Mouse (Mus musculus) neural tube, embryonic 13.5 days (tissue): Measurements from ENCODE around the gene Pam. TPM values are rescaled to one million over a fixed set of nuclear protein-coding genes. Genes with fewer than 3 reads are reported as not detected.

ENCODE experiments used
- ATAC-seq: fragments of 200-750 bp; cut with Nextera tagmentation; 2 replicates; pipeline ENCODE4 v1.8.0; 2017; ENCODE audit warnings: low read depth, mild to moderate bottlenecking, moderate TSS enrichment, moderate library complexity
- H3K27ac ChIP-seq: fragments of 300-500 bp; sonication (generic); replicated peaks from 2 replicates; pipeline ENCODE4 v1.5.1; 2015; ENCODE audit warnings: moderate library complexity, mild to moderate bottlenecking, inconsistent platforms
- H3K27me3 ChIP-seq: fragments of 300-500 bp; sonication (generic); 2 replicates; pipeline ENCODE4 v1.6.1; 2015; ENCODE audit warnings: mild to moderate bottlenecking, inconsistent platforms
- H3K36me3 ChIP-seq: fragments of 300-500 bp; sonication (generic); 2 replicates; pipeline ENCODE4 v1.6.1; 2015; ENCODE audit warnings: mild to moderate bottlenecking, inconsistent platforms
- H3K4me1 ChIP-seq: fragments of 300-500 bp; sonication (generic); replicated peaks from 2 replicates; pipeline ENCODE4 v1.6.1; 2015; ENCODE audit warnings: inconsistent platforms
- H3K4me2 ChIP-seq: fragments of 300-500 bp; sonication (generic); 2 replicates; pipeline ENCODE4 v1.6.1; 2015; ENCODE audit warnings: inconsistent platforms, mild to moderate bottlenecking, moderate library complexity
- H3K4me3 ChIP-seq: fragments of 300-500 bp; sonication (generic); 2 replicates; pipeline ENCODE4 v1.5.1; 2015; ENCODE audit warnings: mild to moderate bottlenecking, inconsistent platforms
- H3K9ac ChIP-seq: fragments of 300-500 bp; sonication (generic); 2 replicates; pipeline ENCODE4 v1.6.1; 2015; ENCODE audit warnings: moderate library complexity, mild to moderate bottlenecking, inconsistent platforms
- H3K9me3 ChIP-seq: fragments of 300-500 bp; sonication (generic); 2 replicates; pipeline ENCODE4 v1.6.1; 2016; ENCODE audit warnings: inconsistent platforms
- WGBS: fragments of 180-500 bp; shearing (Covaris S2); methylation state at CpG from one replicate; pipeline ENCODE4 v1.1.7; 2015; 5-methylcytosine and 5-hydroxymethylcytosine counted together
- polyA plus RNA-seq: library from polyadenylated mRNA; unstranded; fragments of >200 nt; fragmentation: Nextera tagmentation; extraction: Ambion mirVana; gene quantifications from 2 replicates; pipeline ENCODE4 v1.2.1, GENCODE M21; 2015

The Pam gene
- polyA plus RNA-seq, 1 experiment from 2014 or later: 36.9 TPM

GRCm38 (mm10) chr1:98053447-98053846, 42.0 kb downstream of the Pam start:
- H3K4me1 ChIP-seq: peaks cover 22% of the 10 kb centered on the region
- no peaks in the 10 kb centered on the region for H3K27me3 ChIP-seq
- no peaks in the 10 kb centered on the region for H3K9me3 ChIP-seq
- ATAC-seq: no peak
- H3K36me3 ChIP-seq: no peaks in the 10 kb centered on the region
- 72% methylated on average over 2 of the region's 2 CpGs for WGBS
- no peak overlapping the region for H3K9ac ChIP-seq
- no peak overlapping the region for H3K4me2 ChIP-seq
- H3K4me3 ChIP-seq: no peak overlapping the region
- H3K27ac ChIP-seq: no peak overlapping the region

DNA sequence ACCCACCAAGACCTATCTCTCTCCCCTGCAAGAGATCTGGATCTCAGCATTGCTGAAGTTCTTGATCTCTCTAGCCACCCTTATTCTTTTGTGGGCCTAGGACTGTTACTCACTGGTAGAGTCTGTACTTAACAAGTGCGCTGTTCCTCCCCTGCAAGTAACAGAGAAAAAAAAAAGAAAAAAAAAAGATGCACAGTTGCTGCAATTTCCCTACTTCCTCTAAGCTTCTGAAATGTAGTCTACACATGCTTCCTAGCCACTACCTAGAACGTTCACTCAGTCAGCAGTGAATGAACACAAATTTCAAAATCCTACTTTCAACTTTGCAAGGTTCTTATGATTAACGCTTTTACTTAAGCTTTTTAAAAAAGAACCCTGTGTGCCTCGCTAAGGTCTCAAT, 42.7 kb downstream of the Pam start:
- H3K4me1 ChIP-seq: peaks cover 29% of the 10 kb centered on the region
- no peaks in the 10 kb centered on the region for H3K9me3 ChIP-seq
- no peak overlapping the region for H3K4me3 ChIP-seq
- no peaks in the 10 kb centered on the region for H3K36me3 ChIP-seq
- H3K9ac ChIP-seq: no peak overlapping the region
- H3K27ac ChIP-seq: no peak overlapping the region
- WGBS: 93% methylated on average over 4 of the region's 4 CpGs
- no peaks in the 10 kb centered on the region for H3K27me3 ChIP-seq
- no peak overlapping the region for H3K4me2 ChIP-seq
- no peak for ATAC-seq

DNA sequence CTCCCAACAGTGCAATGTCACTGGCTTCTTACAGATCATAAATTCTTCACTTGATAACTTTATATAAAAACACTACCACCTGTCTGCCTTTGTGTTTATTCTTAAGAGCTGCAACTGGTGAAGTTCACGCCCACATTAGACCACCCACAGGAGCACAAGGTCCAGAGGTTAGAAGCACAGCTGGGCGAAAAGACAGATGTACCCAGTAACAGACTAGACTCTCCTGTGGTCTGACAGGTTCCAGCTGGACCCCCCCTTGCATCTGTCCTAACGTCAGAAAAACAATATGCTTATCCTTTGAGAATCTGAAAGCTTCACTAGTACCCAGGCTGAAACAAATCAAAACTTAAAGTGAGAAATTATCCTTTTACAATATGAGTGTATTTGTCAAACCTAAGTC, 44.4 kb downstream of the Pam start:
- no peak overlapping the region for H3K9ac ChIP-seq
- no peaks in the 10 kb centered on the region for H3K27me3 ChIP-seq
- peaks cover 35% of the 10 kb centered on the region for H3K4me1 ChIP-seq
- H3K27ac ChIP-seq: no peak overlapping the region
- WGBS: 42% methylated on average over 3 of the region's 3 CpGs
- no peaks in the 10 kb centered on the region for H3K9me3 ChIP-seq
- H3K4me3 ChIP-seq: no peak overlapping the region
- ATAC-seq: no peak
- no peak overlapping the region for H3K4me2 ChIP-seq
- H3K36me3 ChIP-seq: no peaks in the 10 kb centered on the region

- Histone ChIP-seq H3K27me3 (no peaks in the 10 kb centered on the region), H3K9ac (no peak overlapping the region), H3K9me3 (no peaks in the 10 kb centered on the region), H3K27ac (0 out of 2 replicates have a peak overlapping the region, but pooled peaks have one; percentile 18), H3K4me2 (no peak overlapping the region), H3K36me3 (no peaks in the 10 kb centered on the region), H3K4me3 (no peak overlapping the region), H3K4me1 (peaks cover 34% of the 10 kb centered on the region)
- 75% methylated on average over 7 of the region's 7 CpGs for WGBS
- ATAC-seq: no peak
Observed at GRCm38 (mm10) chr1:98049756-98050155, 45.7 kb downstream of the Pam start.

DNA sequence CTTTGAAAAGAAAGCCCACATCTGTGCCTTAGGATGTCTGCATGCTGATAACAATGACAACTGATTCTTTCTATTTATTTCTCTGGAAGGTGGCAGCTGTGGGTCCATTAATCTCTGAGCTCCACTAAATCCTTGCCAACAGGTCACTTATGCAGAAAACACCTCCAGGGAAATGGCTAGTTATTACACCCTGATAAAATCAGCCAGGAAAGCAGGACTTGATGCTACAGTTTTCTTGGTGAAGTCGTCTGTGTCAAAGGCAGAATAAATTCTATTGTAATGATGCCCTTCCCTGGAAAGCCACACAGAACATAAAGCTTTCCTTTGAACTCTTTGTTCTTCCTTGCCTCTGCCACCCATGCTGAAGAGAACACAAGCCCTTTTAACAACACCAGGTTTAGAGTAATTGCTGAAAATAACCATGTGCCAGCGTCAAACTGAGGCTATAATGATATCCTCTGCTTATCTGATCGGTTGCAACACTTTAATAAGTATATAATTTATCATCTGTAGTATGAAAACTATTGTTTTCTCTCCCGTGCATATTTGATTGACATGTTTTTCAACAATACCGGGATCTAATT, 47.1 kb downstream of the Pam start:
- WGBS: 11% methylated on average over 5 of the region's 5 CpGs
- peak overlapping the region; percentile 9; the same call in 1 of the 2 replicates for H3K4me3 ChIP-seq
- peak; percentile 54 for ATAC-seq
- H3K27ac ChIP-seq: peak overlapping the region; percentile 79
- no peaks in the 10 kb centered on the region for H3K36me3 ChIP-seq
- H3K4me2 ChIP-seq: peak overlapping the region; percentile 42
- H3K9me3 ChIP-seq: no peaks in the 10 kb centered on the region
- peak overlapping the region; percentile 45 for H3K9ac ChIP-seq
- peaks cover 24% of the 10 kb centered on the region for H3K4me1 ChIP-seq
- no peaks in the 10 kb centered on the region for H3K27me3 ChIP-seq

- 15% methylated on average over 10 of the region's 10 CpGs for WGBS
- Histone ChIP-seq H3K36me3 (no peaks in the 10 kb centered on the region), H3K4me3 (peak overlapping the region; percentile 9; the same call in 1 of the 2 replicates), H3K27ac (peak overlapping the region; percentile 79), H3K9me3 (no peaks in the 10 kb centered on the region), H3K9ac (peak overlapping the region; percentile 45; the same call in 1 of the 2 replicates), H3K27me3 (no peaks in the 10 kb centered on the region), H3K4me1 (peaks cover 27% of the 10 kb centered on the region), H3K4me2 (peak overlapping the region; percentile 42)
- peak; percentile 96 for ATAC-seq
Observed at GRCm38 (mm10) chr1:98047284-98048217, 47.9 kb downstream of the Pam start.

- Histone ChIP-seq H3K9ac (no peak overlapping the region), H3K27ac (no peak overlapping the region), H3K27me3 (no peaks in the 10 kb centered on the region), H3K36me3 (no peaks in the 10 kb centered on the region), H3K9me3 (no peaks in the 10 kb centered on the region), H3K4me1 (peaks cover 9% of the 10 kb centered on the region), H3K4me3 (no peak overlapping the region), H3K4me2 (no peak overlapping the region)
- WGBS: 31% methylated on average over 2 of the region's 2 CpGs
- ATAC-seq: no peak
Observed at GRCm38 (mm10) chr1:98042425-98042824, 53.0 kb downstream of the Pam start.

- no peak for ATAC-seq
- H3K4me3 ChIP-seq: no peak overlapping the region
- H3K4me1 ChIP-seq: peaks cover 7% of the 10 kb centered on the region
- no peaks in the 10 kb centered on the region for H3K9me3 ChIP-seq
- H3K27ac ChIP-seq: no peak overlapping the region
- H3K36me3 ChIP-seq: no peaks in the 10 kb centered on the region
- no peaks in the 10 kb centered on the region for H3K27me3 ChIP-seq
- 75% methylated on average over 3 of the region's 3 CpGs for WGBS
- no peak overlapping the region for H3K9ac ChIP-seq
- no peak overlapping the region for H3K4me2 ChIP-seq
Observed at GRCm38 (mm10) chr1:98038252-98038651, 57.2 kb downstream of the Pam start.

DNA sequence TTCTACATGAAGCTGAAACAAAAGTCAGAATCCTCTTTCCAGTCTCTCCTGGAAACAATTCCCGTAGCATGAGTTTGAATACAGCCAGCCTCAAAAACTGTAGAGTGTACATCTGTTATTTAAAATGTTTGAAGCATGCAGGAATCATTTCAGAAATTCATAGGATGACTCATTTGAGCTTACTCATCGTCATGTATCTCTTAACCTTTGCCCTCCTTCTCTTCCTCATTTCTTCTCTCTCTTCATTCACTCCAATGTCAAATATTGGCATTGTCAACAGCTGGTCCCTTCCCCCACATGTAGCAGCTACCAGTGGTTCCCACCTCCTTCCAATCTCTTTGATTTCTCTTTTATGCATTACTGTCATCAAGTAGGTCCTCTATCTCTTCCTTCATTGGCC, 59.7 kb downstream of the Pam start:
- Histone ChIP-seq H3K4me1 (no peaks in the 10 kb centered on the region), H3K27ac (no peak overlapping the region), H3K9ac (no peak overlapping the region), H3K27me3 (no peaks in the 10 kb centered on the region), H3K36me3 (no peaks in the 10 kb centered on the region), H3K9me3 (no peaks in the 10 kb centered on the region), H3K4me2 (no peak overlapping the region), H3K4me3 (no peak overlapping the region)
- no peak for ATAC-seq
- 83% methylated on average over 2 of the region's 2 CpGs for WGBS

DNA sequence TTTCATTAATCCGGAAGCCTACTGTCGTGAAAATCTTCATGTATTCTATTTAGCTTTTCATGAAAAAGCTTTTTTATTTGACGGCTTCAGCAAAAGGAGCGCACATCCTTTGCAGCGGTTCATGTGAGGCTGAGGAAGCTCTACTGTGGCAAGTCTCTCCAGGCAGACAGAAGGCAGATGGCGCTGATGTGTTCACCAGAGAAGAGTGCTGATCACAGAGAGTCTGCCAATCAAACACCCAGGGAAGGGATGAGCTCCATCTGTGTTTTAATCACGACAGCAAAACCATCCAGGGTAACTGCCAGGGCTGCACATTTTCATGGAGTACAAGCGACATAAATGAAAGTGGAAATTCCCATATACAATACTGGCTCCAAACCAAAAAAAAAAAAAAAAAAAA, 63.6 kb downstream of the Pam start:
- Histone ChIP-seq H3K27ac (no peak overlapping the region), H3K4me1 (no peaks in the 10 kb centered on the region), H3K9ac (no peak overlapping the region), H3K36me3 (no peaks in the 10 kb centered on the region), H3K4me2 (no peak overlapping the region), H3K4me3 (no peak overlapping the region), H3K9me3 (0 out of 2 replicates have a peak, but pooled peaks cover 6% of the 10 kb centered on the region), H3K27me3 (no peaks in the 10 kb centered on the region)
- ATAC-seq: peak; percentile 47
- WGBS: 74% methylated on average over 8 of the region's 8 CpGs

GRCm38 (mm10) chr1:98029025-98029424, 66.4 kb downstream of the Pam start:
- Histone ChIP-seq H3K4me2 (no peak overlapping the region), H3K27ac (no peak overlapping the region), H3K27me3 (no peaks in the 10 kb centered on the region), H3K4me1 (no peaks in the 10 kb centered on the region), H3K9ac (no peak overlapping the region), H3K36me3 (no peaks in the 10 kb centered on the region), H3K9me3 (0 out of 2 replicates have a peak, but pooled peaks cover 6% of the 10 kb centered on the region), H3K4me3 (no peak overlapping the region)
- ATAC-seq: no peak
- 92% methylated on average over 5 of the region's 5 CpGs for WGBS

GRCm38 (mm10) chr1:98028468-98028867, 67.0 kb downstream of the Pam start:
- H3K9ac ChIP-seq: no peak overlapping the region
- no peak overlapping the region for H3K27ac ChIP-seq

More at GRCm38 (mm10) chr1:98028468-98028867, 67.0 kb downstream of the Pam start:
- H3K4me3 ChIP-seq: no peak overlapping the region
- no peaks in the 10 kb centered on the region for H3K27me3 ChIP-seq
- 0 out of 2 replicates have a peak, but pooled peaks cover 6% of the 10 kb centered on the region for H3K9me3 ChIP-seq
- ATAC-seq: no peak
- no peak overlapping the region for H3K4me2 ChIP-seq
- no peaks in the 10 kb centered on the region for H3K4me1 ChIP-seq
- WGBS: 90% methylated on average over 5 of the region's 5 CpGs
- H3K36me3 ChIP-seq: no peaks in the 10 kb centered on the region
